Mouse (Mus musculus): Measurements from ENCODE around the gene Klhl23. TPM values are rescaled to one million over a fixed set of nuclear protein-coding genes. Genes with fewer than 3 reads are reported as not detected.

Klhl23 gene
- polyA plus RNA-seq, 1 experiment from 2014 or later: 42.8 TPM

DNA sequence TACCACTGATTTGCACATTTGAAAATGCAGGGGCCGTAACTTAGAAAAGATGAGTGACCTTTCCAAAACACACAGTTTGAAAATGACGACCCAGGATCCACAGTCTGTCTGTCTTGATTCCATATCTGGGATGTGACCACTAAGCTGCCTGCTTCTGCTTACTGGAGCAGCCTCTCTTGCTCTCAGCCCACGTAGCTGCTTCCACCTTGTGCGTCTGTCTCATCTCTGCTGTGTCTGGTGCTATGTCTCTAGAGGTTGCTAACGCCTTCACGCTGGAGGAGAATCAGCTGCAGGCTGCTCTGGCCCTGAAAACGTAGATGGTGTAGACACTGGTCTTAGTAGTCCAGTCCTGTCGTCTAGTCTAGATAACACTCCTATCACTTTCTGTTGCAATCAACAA lies 8.4 kb downstream of the Klhl23 start:
- no peak overlapping the region for H3K9ac ChIP-seq
- H3K4me1 ChIP-seq: peaks cover 18% of the 10 kb centered on the region
- WGBS: 71% methylated on average over 8 of the region's 8 CpGs
- H3K27ac ChIP-seq (replicated peaks): no peak overlapping the region
- ATAC-seq (ENCODE audit: extremely low read depth, insufficient number of reproducible peaks, low FRiP score, low TSS enrichment): no peak
- no peaks in the 10 kb centered on the region for H3K9me3 ChIP-seq
- no peak overlapping the region for H3K4me2 ChIP-seq
- peaks cover 84% of the 10 kb centered on the region for H3K36me3 ChIP-seq
- H3K27me3 ChIP-seq (replicated peaks): no peaks in the 10 kb centered on the region
- no peak overlapping the region for H3K4me3 ChIP-seq

DNA sequence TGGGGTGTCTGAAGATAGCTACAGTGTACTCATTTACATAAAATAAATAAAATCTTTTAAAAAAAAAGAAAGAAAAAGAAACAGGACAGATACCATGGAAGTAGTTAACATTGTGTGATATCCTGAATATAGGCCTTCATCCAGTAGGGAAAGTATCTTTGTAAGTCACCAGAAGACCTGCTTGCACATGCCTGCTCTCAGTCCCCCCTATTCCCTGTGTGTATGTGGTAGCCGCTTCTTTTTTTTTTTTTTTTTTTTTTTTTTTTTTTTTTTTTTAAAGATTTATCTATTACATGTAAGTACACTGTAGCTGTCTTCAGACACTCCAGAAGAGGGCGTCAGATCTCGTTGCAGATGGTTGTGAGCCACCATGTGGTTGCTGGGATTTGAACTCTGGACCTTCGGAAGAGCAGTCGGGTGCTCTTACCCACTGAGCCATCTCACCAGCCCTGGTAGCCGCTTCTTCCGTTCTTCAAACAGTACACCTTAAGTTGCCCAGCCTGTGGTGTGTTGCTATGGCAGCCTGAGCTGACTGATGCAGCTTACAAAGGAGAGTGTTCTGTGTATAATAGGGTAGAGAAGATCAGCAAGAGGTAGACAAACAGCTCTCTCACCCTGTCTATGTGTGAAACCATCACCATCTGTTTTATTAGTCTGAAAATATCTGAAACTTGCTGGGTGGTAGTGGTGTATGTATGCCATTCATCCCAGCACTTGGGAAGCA lies 15.7 kb downstream of the Klhl23 start:
- no peak overlapping the region for H3K9ac ChIP-seq
- 76% methylated on average over 7 of the region's 7 CpGs for WGBS

DNA sequence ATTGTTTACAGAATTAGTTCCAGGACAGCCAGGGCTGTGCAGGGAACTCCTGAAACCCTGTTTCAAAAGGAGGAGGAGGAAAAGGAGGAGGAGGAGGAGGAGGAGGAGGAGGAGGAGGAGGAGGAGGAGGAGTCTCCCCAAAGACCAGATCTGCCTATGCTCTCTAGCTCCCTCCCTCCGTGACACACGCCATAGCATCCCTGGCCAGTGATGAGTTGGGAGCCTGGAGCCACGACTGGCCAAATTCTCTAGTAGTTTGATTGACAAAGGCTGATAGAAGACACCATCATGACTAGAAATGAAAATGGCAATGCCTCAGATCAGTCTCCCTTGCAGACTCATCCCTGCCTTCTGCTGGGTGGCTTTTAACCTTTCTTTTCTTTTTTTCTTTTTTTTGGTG lies 16.3 kb downstream of the Klhl23 start:
- no peaks in the 10 kb centered on the region for H3K27me3 ChIP-seq (replicated peaks)
- no peak overlapping the region for H3K4me2 ChIP-seq
- no peaks in the 10 kb centered on the region for H3K4me1 ChIP-seq
- H3K9me3 ChIP-seq: no peaks in the 10 kb centered on the region
- 42% methylated on average over 3 of the region's 3 CpGs for WGBS
- ATAC-seq (ENCODE audit: extremely low read depth, insufficient number of reproducible peaks, low FRiP score, low TSS enrichment): no peak
- H3K9ac ChIP-seq: no peak overlapping the region
- H3K4me3 ChIP-seq: no peak overlapping the region
- no peak overlapping the region for H3K27ac ChIP-seq (replicated peaks)
- H3K36me3 ChIP-seq: peaks cover 42% of the 10 kb centered on the region

More for the DNA sequence above, 15.7 kb downstream of the Klhl23 start:
- no peaks in the 10 kb centered on the region for H3K4me1 ChIP-seq
- no peak overlapping the region for H3K27ac ChIP-seq (replicated peaks)
- no peak overlapping the region for H3K4me3 ChIP-seq
- H3K27me3 ChIP-seq (replicated peaks): no peaks in the 10 kb centered on the region
- no peak for ATAC-seq (ENCODE audit: extremely low read depth, insufficient number of reproducible peaks, low FRiP score, low TSS enrichment)
- H3K9me3 ChIP-seq: no peaks in the 10 kb centered on the region
- H3K36me3 ChIP-seq: peaks cover 48% of the 10 kb centered on the region
- H3K4me2 ChIP-seq: no peak overlapping the region

DNA sequence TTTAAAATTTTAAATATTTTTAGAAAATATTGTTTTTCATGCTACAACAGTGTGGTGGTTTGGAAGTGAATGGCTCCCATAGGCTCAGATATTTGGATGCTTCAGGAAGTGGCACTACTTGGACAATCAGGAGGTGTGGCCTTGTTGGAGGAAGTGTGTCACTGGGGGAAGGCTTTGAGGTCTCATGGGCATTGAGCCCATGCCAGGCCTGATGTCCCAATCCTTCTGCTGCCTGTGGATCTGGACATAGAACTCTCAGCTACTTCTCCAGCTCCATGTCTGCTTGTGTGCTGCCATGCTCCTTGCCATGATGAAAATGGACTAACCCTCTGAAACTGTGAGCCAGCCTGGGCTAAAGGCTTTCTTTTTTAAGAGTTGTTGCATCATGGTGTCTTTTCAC lies 17.0 kb downstream of the Klhl23 start:
- H3K9me3 ChIP-seq: no peaks in the 10 kb centered on the region
- H3K4me1 ChIP-seq: no peaks in the 10 kb centered on the region
- H3K4me3 ChIP-seq: no peak overlapping the region
- no peak overlapping the region for H3K4me2 ChIP-seq
- H3K27ac ChIP-seq (replicated peaks): no peak overlapping the region
- H3K9ac ChIP-seq: no peak overlapping the region
- H3K27me3 ChIP-seq (replicated peaks): no peaks in the 10 kb centered on the region
- peaks cover 35% of the 10 kb centered on the region for H3K36me3 ChIP-seq
- no peak for ATAC-seq (ENCODE audit: extremely low read depth, insufficient number of reproducible peaks, low FRiP score, low TSS enrichment)

DNA sequence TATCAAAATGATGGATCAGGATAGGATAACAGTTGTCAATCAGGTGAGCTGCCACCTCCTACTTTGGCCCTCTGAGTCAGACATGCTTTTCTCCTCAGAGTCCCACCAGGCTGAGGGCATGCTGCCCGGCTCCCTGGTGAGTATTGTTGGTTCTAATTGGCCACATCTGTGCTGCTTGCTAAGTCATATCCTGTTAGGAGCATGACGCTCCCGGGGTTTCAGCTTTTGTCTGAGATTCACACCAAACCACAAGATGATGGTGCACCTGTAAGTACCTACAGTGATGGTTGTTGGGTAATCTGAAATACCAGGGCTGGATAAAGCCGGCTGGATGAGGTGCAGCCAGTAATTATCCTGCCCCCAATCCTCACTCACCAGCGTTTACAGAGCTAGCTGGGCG lies 18.5 kb downstream of the Klhl23 start:
- H3K27ac ChIP-seq (replicated peaks): no peak overlapping the region
- H3K4me1 ChIP-seq: no peaks in the 10 kb centered on the region
- H3K9ac ChIP-seq: no peak overlapping the region
- H3K4me3 ChIP-seq: no peak overlapping the region
- WGBS: 36% methylated on average over 6 of the region's 6 CpGs
- no peaks in the 10 kb centered on the region for H3K9me3 ChIP-seq
- H3K27me3 ChIP-seq (replicated peaks): no peaks in the 10 kb centered on the region
- ATAC-seq (ENCODE audit: extremely low read depth, insufficient number of reproducible peaks, low FRiP score, low TSS enrichment): no peak
- peaks cover 21% of the 10 kb centered on the region for H3K36me3 ChIP-seq
- no peak overlapping the region for H3K4me2 ChIP-seq

DNA sequence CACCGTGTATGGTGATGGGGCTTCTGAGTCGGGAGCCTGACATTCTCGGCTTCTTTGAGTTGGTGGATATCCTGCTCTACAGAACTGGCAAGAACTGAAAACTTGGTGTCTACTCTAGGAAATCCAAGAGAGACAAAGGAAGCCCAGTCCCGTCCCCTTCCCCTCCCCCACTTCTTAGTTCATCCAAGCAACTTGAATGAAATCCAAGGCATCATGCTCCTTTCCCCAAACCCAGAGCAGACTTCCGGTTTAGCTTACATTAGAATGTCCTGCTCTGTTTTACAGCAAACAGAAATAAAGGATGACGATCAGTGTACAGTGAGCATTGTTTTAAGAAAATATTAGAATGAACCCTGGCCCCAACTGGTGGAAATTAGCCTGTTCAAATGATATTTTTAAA lies 27.5 kb downstream of the Klhl23 start:
- no peak overlapping the region for H3K4me2 ChIP-seq
- H3K4me3 ChIP-seq: no peak overlapping the region
- WGBS: 55% methylated on average over 6 of the region's 6 CpGs
- H3K27ac ChIP-seq (replicated peaks): peak overlapping the region; percentile 68; the same call in 1 of the 2 replicates
- no peaks in the 10 kb centered on the region for H3K9me3 ChIP-seq
- no peak overlapping the region for H3K9ac ChIP-seq
- H3K36me3 ChIP-seq: no peaks in the 10 kb centered on the region
- H3K4me1 ChIP-seq: no peaks in the 10 kb centered on the region
- ATAC-seq (ENCODE audit: extremely low read depth, insufficient number of reproducible peaks, low FRiP score, low TSS enrichment): no peak
- no peaks in the 10 kb centered on the region for H3K27me3 ChIP-seq (replicated peaks)

DNA sequence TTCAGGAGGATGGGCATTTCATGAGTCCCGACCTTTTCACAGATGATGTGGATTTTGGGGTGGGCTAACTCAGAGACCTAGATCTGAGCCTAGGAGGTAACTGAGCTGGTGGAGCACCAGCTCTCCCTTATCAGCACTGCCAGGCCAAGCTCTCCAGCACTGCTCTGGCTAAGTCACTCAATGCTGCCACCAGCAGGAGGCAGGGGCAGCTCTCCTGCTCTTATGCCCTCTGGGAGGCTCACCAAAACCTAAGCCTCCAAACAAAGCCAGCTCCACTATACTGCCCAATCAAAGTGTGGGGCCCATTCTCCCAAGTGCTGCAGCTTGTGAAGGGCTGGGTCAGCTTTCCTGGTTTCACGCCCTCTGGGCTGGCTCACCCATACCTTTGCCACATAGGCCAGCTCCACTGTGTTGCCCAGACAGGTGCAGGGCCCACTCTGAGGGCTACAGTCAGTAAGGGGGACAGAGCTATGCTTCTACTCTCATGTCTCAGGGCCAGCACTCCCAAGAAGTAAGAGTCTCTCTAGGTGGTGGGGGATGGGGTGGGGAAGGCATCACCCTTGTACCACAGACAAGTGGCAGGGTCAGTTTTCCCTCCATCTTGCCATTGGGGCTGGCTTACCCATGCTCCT lies 29.8 kb downstream of the Klhl23 start:
- Histone ChIP-seq H3K4me3 (no peak overlapping the region), H3K4me1 (no peaks in the 10 kb centered on the region), H3K4me2 (no peak overlapping the region), H3K9me3 (no peaks in the 10 kb centered on the region), H3K27ac (replicated peaks) (no peak overlapping the region), H3K9ac (no peak overlapping the region), H3K27me3 (replicated peaks) (no peaks in the 10 kb centered on the region), H3K36me3 (no peaks in the 10 kb centered on the region)
- ATAC-seq (ENCODE audit: extremely low read depth, insufficient number of reproducible peaks, low FRiP score, low TSS enrichment): no peak; the same call in 1 of the 2 replicates
- 65% methylated on average over 2 of the region's 2 CpGs for WGBS

DNA sequence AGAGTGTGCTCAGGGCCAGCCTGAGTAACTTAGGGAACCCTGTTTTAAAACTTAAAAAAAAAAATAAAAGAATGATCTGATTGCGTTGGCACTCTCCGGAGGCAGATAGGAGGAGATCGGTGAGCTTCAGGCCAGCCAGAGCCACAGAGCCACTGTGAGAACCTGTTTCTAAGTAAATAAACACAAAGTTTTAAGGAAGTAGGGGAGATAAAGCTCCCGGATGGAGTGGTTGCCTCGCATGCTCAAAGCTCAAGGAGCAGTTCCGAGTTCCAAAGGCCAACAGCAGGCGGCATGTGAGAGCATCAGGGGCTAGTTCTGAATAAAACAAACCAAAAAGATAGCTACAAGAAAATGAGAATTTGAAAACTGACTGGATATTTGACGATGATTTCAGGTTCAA lies 34.6 kb downstream of the Klhl23 start:
- 28% methylated on average over 8 of the region's 8 CpGs for WGBS
- Histone ChIP-seq H3K36me3 (no peaks in the 10 kb centered on the region), H3K9me3 (no peaks in the 10 kb centered on the region), H3K4me2 (no peak overlapping the region), H3K9ac (no peak overlapping the region), H3K27me3 (replicated peaks) (no peaks in the 10 kb centered on the region), H3K4me3 (no peak overlapping the region), H3K4me1 (peaks cover 3% of the 10 kb centered on the region; the same call in 1 of the 2 replicates), H3K27ac (replicated peaks) (no peak overlapping the region)
- no peak for ATAC-seq (ENCODE audit: extremely low read depth, insufficient number of reproducible peaks, low FRiP score, low TSS enrichment)

DNA sequence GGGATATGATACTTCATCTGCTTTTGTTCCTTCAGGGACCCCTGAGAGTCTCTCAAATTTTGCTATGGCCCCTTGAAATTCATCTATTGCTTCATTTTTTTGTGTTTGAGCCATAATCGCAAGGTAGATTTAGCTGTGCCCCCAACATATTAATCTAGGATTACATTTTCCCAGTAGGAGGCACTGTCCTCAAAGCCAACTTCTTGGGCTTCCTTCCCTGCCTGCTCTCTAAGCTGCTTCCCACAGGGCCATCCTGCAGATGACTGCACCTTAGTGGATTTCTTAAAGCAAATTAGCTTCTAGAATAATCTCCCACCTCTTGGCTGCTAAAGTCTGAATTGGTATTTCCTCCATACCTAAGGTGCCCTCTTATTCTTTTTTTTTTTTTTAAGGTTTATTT lies 36.1 kb downstream of the Klhl23 start:
- Histone ChIP-seq H3K4me1 (peaks cover 9% of the 10 kb centered on the region), H3K36me3 (no peaks in the 10 kb centered on the region), H3K27me3 (replicated peaks) (no peaks in the 10 kb centered on the region), H3K4me3 (no peak overlapping the region), H3K4me2 (no peak overlapping the region), H3K27ac (replicated peaks) (no peak overlapping the region), H3K9me3 (no peaks in the 10 kb centered on the region), H3K9ac (no peak overlapping the region)
- ATAC-seq (ENCODE audit: extremely low read depth, insufficient number of reproducible peaks, low FRiP score, low TSS enrichment): no peak
- WGBS: 62% methylated on average over 1 of the region's 1 CpGs

DNA sequence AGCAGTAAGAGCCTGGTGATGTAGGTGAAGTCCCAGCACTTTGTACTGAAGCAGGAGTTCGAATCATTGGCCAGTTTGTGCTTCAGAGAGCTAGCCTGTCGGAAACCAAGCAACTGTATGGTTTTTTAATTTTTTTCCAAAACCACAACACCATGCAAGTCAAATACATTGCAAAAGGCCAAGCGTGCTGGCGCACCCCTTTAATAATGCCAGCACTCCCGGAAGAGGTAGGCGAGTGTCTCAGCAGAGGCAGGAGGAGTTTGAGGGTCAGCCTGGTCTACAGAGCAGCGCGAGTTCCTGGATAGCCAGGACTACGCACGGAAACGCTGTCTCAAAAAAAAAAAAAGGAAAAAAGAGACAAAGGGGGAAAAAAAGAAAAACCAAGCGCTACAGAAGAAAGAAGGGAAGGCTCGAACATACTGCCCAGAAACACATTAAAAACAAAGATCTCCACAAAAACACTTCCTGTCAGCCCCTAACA lies 39.3 kb downstream of the Klhl23 start:
- H3K4me2 ChIP-seq: peak overlapping the region; percentile 80
- no peak for ATAC-seq (ENCODE audit: extremely low read depth, insufficient number of reproducible peaks, low FRiP score, low TSS enrichment)
- 8% methylated on average over 13 of the region's 13 CpGs for WGBS
- no peaks in the 10 kb centered on the region for H3K27me3 ChIP-seq (replicated peaks)
- peak overlapping the region; percentile 92 for H3K27ac ChIP-seq (replicated peaks)
- no peaks in the 10 kb centered on the region for H3K9me3 ChIP-seq
- peak overlapping the region; percentile 100 for H3K9ac ChIP-seq
- peak overlapping the region; percentile 100 for H3K4me3 ChIP-seq
- H3K36me3 ChIP-seq: peaks cover 18% of the 10 kb centered on the region
- peaks cover 27% of the 10 kb centered on the region for H3K4me1 ChIP-seq

DNA sequence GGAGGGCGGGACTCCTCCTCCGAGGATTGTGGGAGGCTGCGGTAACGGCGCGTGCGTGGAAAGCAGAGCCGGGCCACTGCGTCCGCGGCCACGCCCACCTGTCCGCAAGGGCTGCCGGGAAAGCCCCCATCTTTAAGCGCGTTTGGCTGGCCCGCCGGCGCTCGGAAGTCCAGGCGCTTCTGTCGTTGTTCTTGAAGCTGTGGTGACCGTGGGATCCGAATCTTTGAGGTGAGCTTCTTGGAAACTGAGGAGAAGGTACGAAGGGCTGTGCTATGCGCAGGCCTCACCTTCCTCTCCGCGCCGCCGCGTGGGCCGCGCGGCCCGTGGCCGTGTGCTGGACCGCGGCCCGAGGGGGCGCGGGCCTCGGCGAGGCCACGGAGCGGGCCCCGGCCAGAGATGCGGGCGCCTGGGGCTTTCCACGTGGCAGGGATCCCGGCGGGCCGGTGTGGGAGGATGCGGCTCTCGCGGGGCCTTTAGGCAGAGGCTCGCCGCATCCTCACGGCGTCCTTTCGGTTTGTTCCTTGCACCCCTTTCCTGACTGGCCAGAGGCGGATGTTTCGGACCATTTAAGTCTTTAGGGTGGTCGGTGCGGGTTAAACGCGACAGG lies 39.8 kb downstream of the Klhl23 start, which contains the start of gene Ssb:
Gene Ssb, plus strand, starts transcription at position 78 of the 607 bp plus-strand sequence.
- WGBS: under 1% methylated on average over 54 of the region's 66 CpGs
- Histone ChIP-seq H3K27ac (replicated peaks) (peak within 1 kb of the TSS; percentile 92), H3K4me3 (peak within 1 kb of the TSS; percentile 100), H3K4me2 (peak within 1 kb of the TSS; percentile 80), H3K27me3 (replicated peaks) (no peaks in the 10 kb centered on the region), H3K4me1 (peaks cover 27% of the 10 kb centered on the region), H3K9me3 (no peaks in the 10 kb centered on the region), H3K36me3 (peaks cover 24% of the 10 kb centered on the region), H3K9ac (peak within 1 kb of the TSS; percentile 100)
- peak; percentile 90 for ATAC-seq (ENCODE audit: extremely low read depth, insufficient number of reproducible peaks, low FRiP score, low TSS enrichment)

Measured in heart, embryonic 13.5 days (tissue).